Comparison of ENCODE assay signal across 13 mouse cellular contexts in genomic region chr15:56970140-56970539, GRCm38 (mm10).
"Had no signal": no experiment of that assay in that cellular context is flagged by ENCODE, and none has a peak within 500 bp of the region (broad histone marks: within the 10 kb centered on the region; RNA-seq: fewer than 3 reads in every experiment).

No protein-coding gene starts in this region.

- DNase-seq: kidney, adult 8-10 months; kidney, postnatal 10 days; kidney, postnatal 36 days; layer of hippocampus, postnatal 36 days; liver, embryonic 13.5 days; lung, adult 2 months; lung, postnatal 14 days; lung, postnatal 4 days; midbrain, embryonic 14.5 days; retina, postnatal 1 day; right cerebral cortex, postnatal 25 days; spleen, adult 18-20 months; thymus, postnatal 36 days had no signal
